Mouse (Mus musculus) hindbrain, postnatal 0 days (tissue): ENCODE data around the gene Tmem184a. TPM values are rescaled to one million over a fixed set of nuclear protein-coding genes. Genes with fewer than 3 reads are reported as not detected.
A peak's percentile ranks its signal among the peaks of the same experiment; 100 is the strongest.

Experiments
- ATAC-seq: fragments of 200-750 bp; cut with Nextera tagmentation; 2 replicates; pipeline ENCODE4 v1.8.0; 2017; ENCODE audit warnings: mild to moderate bottlenecking, moderate TSS enrichment, moderate library complexity
- DNase-seq: peaks from one replicate; pipeline ENCODE4 v3.0.0-alpha.2; 2015; ENCODE audit warnings: low spot score
- H3K27ac ChIP-seq: fragments of 300-500 bp; sonication (generic); 2 replicates; pipeline ENCODE4 v1.5.1; 2014; ENCODE audit warnings: mild to moderate bottlenecking
- H3K27me3 ChIP-seq: fragments of 300-500 bp; sonication (generic); 2 replicates; pipeline ENCODE4 v1.6.1; 2014; ENCODE audit warnings: low read length, mixed read lengths; ENCODE audit not compliant: insufficient read depth
- H3K36me3 ChIP-seq: fragments of 300-500 bp; sonication (generic); 2 replicates; pipeline ENCODE4 v1.6.1; 2014; ENCODE audit warnings: low read length, mixed read lengths; ENCODE audit not compliant: insufficient read depth
- H3K4me1 ChIP-seq: fragments of 300-500 bp; sonication (generic); 2 replicates; pipeline ENCODE4 v1.6.1; 2014; ENCODE audit warnings: antibody characterized with exemption, low read length, mixed read lengths; ENCODE audit not compliant: insufficient read depth
- H3K4me2 ChIP-seq: fragments of 300-500 bp; sonication (generic); 2 replicates; pipeline ENCODE4 v1.6.1; 2014; ENCODE audit warnings: low read depth, mild to moderate bottlenecking, low read length, moderate library complexity, mixed read lengths
- H3K4me3 ChIP-seq: fragments of 300-500 bp; sonication (generic); 2 replicates; pipeline ENCODE4 v1.5.1; 2014; ENCODE audit warnings: low read length
- H3K9ac ChIP-seq: fragments of 300-500 bp; sonication (generic); replicated peaks from 2 replicates; pipeline ENCODE4 v1.6.1; 2014; ENCODE audit warnings: mild to moderate bottlenecking, low read length, moderate library complexity, mixed read lengths
- H3K9me3 ChIP-seq: fragments of 300-500 bp; sonication (generic); 2 replicates; pipeline ENCODE4 v1.6.1; 2016; ENCODE audit warnings: low read length, mixed read lengths
- CTCF ChIP-seq: IDR thresholded peaks from 2 replicates; pipeline ENCODE4 v1.5.1; 2016; ENCODE audit warnings: antibody characterized with exemption, control low read depth, low read depth
- WGBS: fragments of 180-500 bp; shearing (Covaris S2); extraction: QIAGEN DNeasy Blood & Tissue Kit; methylation state at CpG from one replicate; pipeline ENCODE4 v1.1.7; 2014; 5-methylcytosine and 5-hydroxymethylcytosine counted together
- polyA plus RNA-seq: library from polyadenylated mRNA; unstranded; fragments of >200 nt; fragmentation: Nextera tagmentation; extraction: Ambion mirVana; gene quantifications from 2 replicates; pipeline ENCODE4 v1.2.1, GENCODE M21; 2015
- total RNA-seq: library from RNA; depleted of rRNA; stranded (reverse); fragments of >200 nt; gene quantifications from 2 replicates; pipeline ENCODE4 v1.2.3, GENCODE M21; 2014

Tmem184a gene
- total and polyA plus RNA-seq, 2 experiments from 2014 or later: 0.06 to 0.31 TPM

GRCm38 (mm10) chr5:139835706-139836105 lies 16.0 kb upstream of the Tmem184a start:
- no peak for TF ChIP-seq CTCF
- Histone ChIP-seq H3K9me3 (no peaks in the 10 kb centered on the region), H3K27me3 (no peaks in the 10 kb centered on the region), H3K4me2 (no peak overlapping the region), H3K4me3 (no peak overlapping the region), H3K9ac (no peak overlapping the region), H3K27ac (no peak overlapping the region), H3K4me1 (no peaks in the 10 kb centered on the region), H3K36me3 (no peaks in the 10 kb centered on the region)
- DNase-seq (no peak), ATAC-seq (no peak)
- 86% methylated on average over 7 of the region's 7 CpGs for WGBS

GRCm38 (mm10) chr5:139832125-139832524 lies 12.4 kb upstream of the Tmem184a start:
- Histone ChIP-seq H3K27ac (no peak overlapping the region), H3K36me3 (no peaks in the 10 kb centered on the region), H3K4me3 (no peak overlapping the region), H3K27me3 (no peaks in the 10 kb centered on the region), H3K4me1 (no peaks in the 10 kb centered on the region), H3K9ac (no peak overlapping the region), H3K4me2 (no peak overlapping the region), H3K9me3 (no peaks in the 10 kb centered on the region)
- ATAC-seq (no peak), DNase-seq (no peak)
- no peak for TF ChIP-seq CTCF
- WGBS: 83% methylated on average over 7 of the region's 7 CpGs

- DNase-seq (no peak), ATAC-seq (no peak)
- Histone ChIP-seq H3K36me3 (no peaks in the 10 kb centered on the region), H3K9me3 (no peaks in the 10 kb centered on the region), H3K4me2 (no peak overlapping the region), H3K4me3 (no peak overlapping the region), H3K27ac (no peak overlapping the region), H3K9ac (no peak overlapping the region), H3K4me1 (peaks cover 3% of the 10 kb centered on the region; the same call in 1 of the 2 replicates), H3K27me3 (no peaks in the 10 kb centered on the region)
- TF ChIP-seq CTCF: no peak
- WGBS: 87% methylated on average over 3 of the region's 3 CpGs
Observed at GRCm38 (mm10) chr5:139830734-139831133, 11.0 kb upstream of the Tmem184a start.

- DNase-seq (no peak), ATAC-seq (no peak)
- peaks cover 10% of the 10 kb centered on the region; the same call in 1 of the 2 replicates for H3K4me1 ChIP-seq
- no peak for TF ChIP-seq CTCF
- no peak overlapping the region for H3K4me3 ChIP-seq
- no peak overlapping the region for H3K4me2 ChIP-seq
- WGBS: 79% methylated on average over 13 of the region's 13 CpGs
- H3K9me3 ChIP-seq: no peaks in the 10 kb centered on the region
- H3K27ac ChIP-seq: no peak overlapping the region
- no peaks in the 10 kb centered on the region for H3K27me3 ChIP-seq
- H3K36me3 ChIP-seq: no peaks in the 10 kb centered on the region
- H3K9ac ChIP-seq: no peak overlapping the region
Observed at GRCm38 (mm10) chr5:139829384-139829783, 9.7 kb upstream of the Tmem184a start.

GRCm38 (mm10) chr5:139827593-139827992 lies 7.9 kb upstream of the Tmem184a start:
- ATAC-seq: no peak
- Histone ChIP-seq H3K4me1 (peaks cover 10% of the 10 kb centered on the region; the same call in 1 of the 2 replicates), H3K27me3 (no peaks in the 10 kb centered on the region), H3K4me3 (no peak overlapping the region), H3K9ac (no peak overlapping the region), H3K27ac (no peak overlapping the region), H3K36me3 (peaks cover 9% of the 10 kb centered on the region; the same call in 1 of the 2 replicates), H3K9me3 (no peaks in the 10 kb centered on the region), H3K4me2 (no peak overlapping the region)
- WGBS: 84% methylated on average over 1 of the region's 1 CpGs
- TF ChIP-seq CTCF: peak; percentile 55
- no peak for DNase-seq

- WGBS: under 1% methylated on average over 43 of the region's 43 CpGs
- peak within 1 kb of the TSS; percentile 73 for H3K4me2 ChIP-seq
- TF ChIP-seq CTCF: no peak
Observed at GRCm38 (mm10) chr5:139826357-139827055, 6.8 kb upstream of the Tmem184a start, which contains the start of the genes Gm26938 and Psmg3. Gene Gm26938 (minus strand): TSS chr5:139826407. Gene Psmg3 (minus strand): TSS chr5:139826885.

GRCm38 (mm10) chr5:139825947-139826346 lies 6.2 kb upstream of the Tmem184a start:
- Histone ChIP-seq H3K36me3 (peaks cover 25% of the 10 kb centered on the region), H3K27me3 (no peaks in the 10 kb centered on the region), H3K4me1 (peaks cover 10% of the 10 kb centered on the region; the same call in 1 of the 2 replicates), H3K4me2 (peak overlapping the region; percentile 73), H3K4me3 (peak overlapping the region; percentile 88), H3K27ac (peak overlapping the region; percentile 80; the same call in 1 of the 2 replicates), H3K9ac (peak overlapping the region; percentile 93), H3K9me3 (no peaks in the 10 kb centered on the region)
- ATAC-seq (no peak), DNase-seq (no peak)
- WGBS: 43% methylated on average over 11 of the region's 11 CpGs
- TF ChIP-seq CTCF: no peak

More at GRCm38 (mm10) chr5:139826357-139827055, 6.8 kb upstream of the Tmem184a start, which contains the start of the genes Gm26938 and Psmg3:
- H3K27me3 ChIP-seq: no peaks in the 10 kb centered on the region
- peaks cover 20% of the 10 kb centered on the region for H3K36me3 ChIP-seq
- H3K27ac ChIP-seq: peak within 1 kb of the TSS; percentile 80
- H3K9ac ChIP-seq: peak within 1 kb of the TSS; percentile 93
- H3K9me3 ChIP-seq: no peaks in the 10 kb centered on the region
- ATAC-seq (peak; percentile 89), DNase-seq (peak; percentile 91)
- H3K4me3 ChIP-seq: peak within 1 kb of the TSS; percentile 88
- H3K4me1 ChIP-seq: peaks cover 10% of the 10 kb centered on the region; the same call in 1 of the 2 replicates
